Mouse (Mus musculus): ENCODE measurements around the gene Nsa2.

DNA sequence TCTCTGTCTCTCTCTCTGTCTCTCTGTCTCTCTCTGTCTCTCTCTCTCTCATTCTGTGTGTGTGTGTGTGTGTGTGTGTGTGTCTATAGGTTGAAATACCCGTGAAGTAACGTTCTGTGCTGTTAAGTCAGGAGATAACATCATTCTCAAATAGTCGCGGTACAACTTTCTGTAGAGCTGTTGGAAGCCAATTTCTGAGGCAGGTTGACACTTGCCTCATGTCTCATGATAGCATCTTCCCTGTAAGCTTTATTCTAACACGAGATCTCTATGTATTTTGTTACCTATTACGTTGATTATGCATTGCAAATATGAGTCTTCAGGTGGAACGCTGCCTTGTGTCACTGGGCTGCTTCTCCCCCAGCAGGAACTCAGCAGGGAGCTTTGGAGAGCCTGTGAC is 4.6 kb upstream of the Nsa2 start:
- TF ChIP-seq POLR2A (IDR thresholded peaks at IDR 0.05; ENCODE audit: borderline replicate concordance, insufficient read depth, low read length) (no peak), CTCF (IDR thresholded peaks at IDR 0.05; ENCODE audit: borderline replicate concordance, insufficient read depth, low read depth, low read length) (no peak)

Data from cerebellum, adult 2 months (tissue).